Mouse (Mus musculus) right cerebral cortex, postnatal 10 days (tissue): ENCODE measurements around the gene Zbtb8a.
"Not testable (repeated sequence)": the region's sequence is repeated elsewhere in the genome, so short reads cannot be mapped to it uniquely, and the experiment has no call there.

Experiments used
- DNase-seq, 2 experiments: peaks; one replicate each; pipeline ENCODE4 v3.0.0; 2021; ENCODE audit warnings: low spot score in 2 of 2

Zbtb8a gene

GRCm38 (mm10) chr4:129376961-129377545 lies 863 bp downstream of the Zbtb8a start:
- DNase-seq: peak; percentile 49

- no peak for DNase-seq
Observed at GRCm38 (mm10) chr4:129375821-129376220, 2.1 kb downstream of the Zbtb8a start.

- no peak for DNase-seq
Observed at GRCm38 (mm10) chr4:129375000-129375399, 2.9 kb downstream of the Zbtb8a start.

GRCm38 (mm10) chr4:129374219-129374755 lies 3.6 kb downstream of the Zbtb8a start:
- no peak for DNase-seq

GRCm38 (mm10) chr4:129373202-129373976 lies 4.5 kb downstream of the Zbtb8a start:
- no peak for DNase-seq

- DNase-seq: no peak
Observed at GRCm38 (mm10) chr4:129371391-129371790, 6.5 kb downstream of the Zbtb8a start.

GRCm38 (mm10) chr4:129365224-129365623 lies 12.7 kb downstream of the Zbtb8a start:
- DNase-seq: no peak

- DNase-seq: no peak
Observed at GRCm38 (mm10) chr4:129364379-129364778, 13.5 kb downstream of the Zbtb8a start.

- DNase-seq: no peak
Observed at GRCm38 (mm10) chr4:129363463-129363862, 14.5 kb downstream of the Zbtb8a start.

- DNase-seq: no peak
Observed at GRCm38 (mm10) chr4:129362771-129363170, 15.1 kb downstream of the Zbtb8a start.

GRCm38 (mm10) chr4:129362238-129362637 lies 15.7 kb downstream of the Zbtb8a start:
- not testable (repeated sequence) for DNase-seq

- no peak for DNase-seq
Observed at GRCm38 (mm10) chr4:129357613-129358163, 20.2 kb downstream of the Zbtb8a start.

GRCm38 (mm10) chr4:129354236-129354635 lies 23.7 kb downstream of the Zbtb8a start:
- DNase-seq: no peak

- no peak for DNase-seq
Observed at GRCm38 (mm10) chr4:129353176-129353575, 24.7 kb downstream of the Zbtb8a start.

GRCm38 (mm10) chr4:129351111-129351510 lies 26.8 kb downstream of the Zbtb8a start:
- peak; percentile 65 to 74 for DNase-seq

- peak; percentile 69 to 77 for DNase-seq
Observed at GRCm38 (mm10) chr4:129350644-129351043, 27.3 kb downstream of the Zbtb8a start.

GRCm38 (mm10) chr4:129346481-129347154 lies 31.3 kb downstream of the Zbtb8a start:
- DNase-seq: peak; percentile 67 to 71

- no peak for DNase-seq
Observed at GRCm38 (mm10) chr4:129342705-129343104, 35.2 kb downstream of the Zbtb8a start.

GRCm38 (mm10) chr4:129341888-129342287 lies 36.0 kb downstream of the Zbtb8a start:
- no peak for DNase-seq

- DNase-seq: no peak
Observed at GRCm38 (mm10) chr4:129339743-129340142, 38.2 kb downstream of the Zbtb8a start.

- DNase-seq: no peak
Observed at GRCm38 (mm10) chr4:129336291-129336690, 41.6 kb downstream of the Zbtb8a start.
